ENCODE assay signal across 26 mouse cellular contexts in genomic region chr12:116916776-116917175, GRCm38 (mm10).
"Had no signal": no experiment of that assay in that cellular context is flagged by ENCODE, and none has a peak within 500 bp of the region (broad histone marks: within the 10 kb centered on the region; RNA-seq: fewer than 3 reads in every experiment).

No protein-coding gene starts in this region.

- H3K27me3 ChIP-seq: heart, embryonic 12.5 days; intestine, embryonic 15.5 days; limb, embryonic 12.5 days had no signal

- H3K9ac ChIP-seq: heart, embryonic 12.5 days; hindbrain, embryonic 12.5 days; hindbrain, embryonic 14.5 days; intestine, embryonic 15.5 days; limb, embryonic 12.5 days had no signal

- H3K27ac ChIP-seq: gastrocnemius, adult 2 months; heart, embryonic 10.5 days; hindbrain, embryonic 10.5 days; hindbrain, embryonic 12.5 days; hindbrain, embryonic 14.5 days; intestine, embryonic 15.5 days; layer of hippocampus, adult 2 months; left cerebral cortex, adult 2 months; limb, embryonic 10.5 days; limb, embryonic 12.5 days had no signal

- ATAC-seq: hindbrain, embryonic 16.5 days; inflammation-experienced regulatory T-cells, adult 6 months; intestine, embryonic 15.5 days; intestine, postnatal 0 days had no signal

- H3K36me3 ChIP-seq: heart, embryonic 10.5 days; heart, embryonic 12.5 days; hindbrain, embryonic 10.5 days; hindbrain, embryonic 12.5 days; intestine, embryonic 15.5 days; limb, embryonic 10.5 days; limb, embryonic 12.5 days had no signal

- H3K4me3 ChIP-seq: gastrocnemius, adult 2 months; heart, embryonic 10.5 days; heart, embryonic 12.5 days; hindbrain, embryonic 10.5 days; hindbrain, embryonic 12.5 days; intestine, embryonic 15.5 days; layer of hippocampus, adult 2 months; left cerebral cortex, adult 2 months; limb, embryonic 10.5 days; limb, embryonic 12.5 days had no signal

- DNase-seq: gastrocnemius, adult 2 months; gastrocnemius, postnatal 10 days; gastrocnemius, postnatal 25 days; heart, adult 18-20 months; heart, postnatal 10 days; heart, postnatal 4 days; kidney, adult 18-20 months; kidney, adult 8-10 months; kidney, postnatal 10 days; kidney, postnatal 25 days; kidney, postnatal 4 days; liver had no signal

- H3K4me1 ChIP-seq: heart, embryonic 10.5 days; heart, embryonic 12.5 days; intestine, embryonic 15.5 days; limb, embryonic 10.5 days; limb, embryonic 12.5 days had no signal

- H3K4me2 ChIP-seq: heart, embryonic 12.5 days; hindbrain, embryonic 12.5 days; hindbrain, embryonic 14.5 days; intestine, embryonic 15.5 days; limb, embryonic 12.5 days; liver, embryonic 11.5 days had no signal

- H3K9me3 ChIP-seq: heart, embryonic 10.5 days; heart, embryonic 12.5 days; hindbrain, embryonic 10.5 days; hindbrain, embryonic 12.5 days; intestine, embryonic 15.5 days; limb, embryonic 10.5 days; limb, embryonic 12.5 days had no signal
